Mouse (Mus musculus) bone marrow, adult 2 months (tissue): ENCODE results near the gene Ap2a2. TPM values are rescaled to one million over a fixed set of nuclear protein-coding genes. Genes with fewer than 3 reads are reported as not detected.
"Not testable (repeated sequence)": the region's sequence is repeated elsewhere in the genome, so short reads cannot be mapped to it uniquely, and the experiment has no call there.

Experiments used
- H3K27ac ChIP-seq: fragments of 200-500 bp; 2 replicates; pipeline ENCODE4 v1.5.1; 2012; ENCODE audit warnings: low read depth, mild to moderate bottlenecking, control low read depth, inconsistent platforms, low read length; ENCODE audit not compliant: control insufficient read depth, poor library complexity, insufficient read depth
- H3K4me1 ChIP-seq: fragments of 200-500 bp; 2 replicates; pipeline ENCODE4 v1.6.1; 2011; ENCODE audit warnings: low read length; ENCODE audit not compliant: control insufficient read depth, insufficient read depth
- H3K4me3 ChIP-seq: fragments of 200-500 bp; replicated peaks from 2 replicates; pipeline ENCODE3; 2011; ENCODE audit warnings: mild to moderate bottlenecking, low read depth, low read length, control low read depth; ENCODE audit not compliant: control insufficient read depth
- CTCF ChIP-seq: fragments of 200-500 bp; IDR thresholded peaks from 2 replicates; pipeline ENCODE4 v1.5.1; 2011; ENCODE audit warnings: low read length, control low read depth; ENCODE audit not compliant: control insufficient read depth, insufficient read depth
- POLR2A ChIP-seq: fragments of 200-500 bp; IDR thresholded peaks from 2 replicates; pipeline ENCODE4 v1.6.1; 2011; ENCODE audit warnings: low read depth, mild to moderate bottlenecking, control low read depth, low read length, borderline replicate concordance; ENCODE audit not compliant: control insufficient read depth
- WGBS: fragments of 180-500 bp; shearing (Covaris S2); methylation state at CpG from one replicate; pipeline ENCODE4 v1.1.7; 2018; 5-methylcytosine and 5-hydroxymethylcytosine counted together
- polyA plus RNA-seq: library from polyadenylated mRNA; stranded (reverse); fragments of >200 nt; gene quantifications from 2 replicates; pipeline ENCODE4 v1.2.4, GENCODE M21; 2011; ENCODE audit warnings: low replicate concordance; ENCODE audit not compliant: missing spikeins, insufficient read depth, insufficient read length

Ap2a2 gene
- polyA plus RNA-seq, 1 experiment: 59.9 TPM

- TF ChIP-seq CTCF: no peak
- TF ChIP-seq POLR2A: no peak
- no peak overlapping the region for H3K4me3 ChIP-seq
- no peak overlapping the region for H3K27ac ChIP-seq
- 94% methylated on average over 1 of the region's 1 CpGs for WGBS
- no peaks in the 10 kb centered on the region for H3K4me1 ChIP-seq
Observed at GRCm38 (mm10) chr7:141642375-141642774, 80.4 kb downstream of the Ap2a2 start.

GRCm38 (mm10) chr7:141643160-141643559, 81.2 kb downstream of the Ap2a2 start:
- Histone ChIP-seq H3K4me3 (no peak overlapping the region), H3K27ac (no peak overlapping the region), H3K4me1 (no peaks in the 10 kb centered on the region)
- no peak for TF ChIP-seq POLR2A
- peak; percentile 70 for TF ChIP-seq CTCF
- WGBS: 41% methylated on average over 3 of the region's 3 CpGs

GRCm38 (mm10) chr7:141647083-141647482, 85.1 kb downstream of the Ap2a2 start:
- Histone ChIP-seq H3K4me3 (no peak overlapping the region), H3K27ac (no peak overlapping the region), H3K4me1 (no peaks in the 10 kb centered on the region)
- TF ChIP-seq POLR2A (no peak), CTCF (no peak)
- 68% methylated on average over 2 of the region's 2 CpGs for WGBS

GRCm38 (mm10) chr7:141647815-141648214, 85.8 kb downstream of the Ap2a2 start:
- Histone ChIP-seq H3K27ac (no peak overlapping the region), H3K4me1 (no peaks in the 10 kb centered on the region), H3K4me3 (no peak overlapping the region)
- 81% methylated on average over 11 of the region's 11 CpGs for WGBS
- TF ChIP-seq CTCF (no peak), POLR2A (no peak)

- Histone ChIP-seq H3K4me1 (no peaks in the 10 kb centered on the region), H3K27ac (no peak overlapping the region), H3K4me3 (no peak overlapping the region)
- TF ChIP-seq CTCF: no peak
- TF ChIP-seq POLR2A: no peak
- WGBS: 75% methylated on average over 7 of the region's 7 CpGs
Observed at GRCm38 (mm10) chr7:141652191-141652590, 90.2 kb downstream of the Ap2a2 start.

GRCm38 (mm10) chr7:141660346-141660745, 98.4 kb downstream of the Ap2a2 start:
- Histone ChIP-seq H3K4me1 (no peaks in the 10 kb centered on the region), H3K4me3 (no peak overlapping the region), H3K27ac (no peak overlapping the region)
- TF ChIP-seq CTCF (no peak), POLR2A (no peak)
- WGBS: 68% methylated on average over 1 of the region's 1 CpGs

- no peaks in the 10 kb centered on the region for H3K4me1 ChIP-seq
- TF ChIP-seq POLR2A: no peak
- TF ChIP-seq CTCF: no peak
- no peak overlapping the region for H3K27ac ChIP-seq
- H3K4me3 ChIP-seq: no peak overlapping the region
- WGBS: 60% methylated on average over 3 of the region's 3 CpGs
Observed at GRCm38 (mm10) chr7:141661481-141661880, 99.5 kb downstream of the Ap2a2 start.

GRCm38 (mm10) chr7:141662223-141662622, 100.2 kb downstream of the Ap2a2 start:
- Histone ChIP-seq H3K4me1 (no peaks in the 10 kb centered on the region), H3K4me3 (no peak overlapping the region), H3K27ac (no peak overlapping the region)
- 68% methylated on average over 5 of the region's 5 CpGs for WGBS
- no peak for TF ChIP-seq POLR2A
- TF ChIP-seq CTCF: no peak

GRCm38 (mm10) chr7:141666190-141666589, 104.2 kb downstream of the Ap2a2 start:
- H3K27ac ChIP-seq: no peak overlapping the region
- H3K4me1 ChIP-seq: no peaks in the 10 kb centered on the region
- WGBS: 10% methylated on average over 4 of the region's 4 CpGs
- no peak overlapping the region for H3K4me3 ChIP-seq
- TF ChIP-seq POLR2A (no peak), CTCF (peak; percentile 68)

GRCm38 (mm10) chr7:141669097-141669496, 107.1 kb downstream of the Ap2a2 start:
- WGBS: 79% methylated on average over 3 of the region's 3 CpGs
- not testable (repeated sequence) for H3K4me3 ChIP-seq, H3K4me1 ChIP-seq, H3K27ac ChIP-seq
